Mouse (Mus musculus) stomach, postnatal 0 days (tissue): ENCODE results near the gene Nos1. TPM values are rescaled to one million over a fixed set of nuclear protein-coding genes. Genes with fewer than 3 reads are reported as not detected.

ENCODE experiments used
- ATAC-seq: fragments of 200-750 bp; cut with Nextera tagmentation; 2 replicates; pipeline ENCODE4 v1.8.0; 2017; ENCODE audit not compliant: low FRiP score, low TSS enrichment
- DNase-seq: peaks from one replicate; pipeline ENCODE4 v3.0.0-alpha.2; 2016; ENCODE audit warnings: low spot score
- H3K27ac ChIP-seq: fragments of 300-500 bp; sonication (generic); replicated peaks from 2 replicates; pipeline ENCODE4 v1.5.1; 2014; ENCODE audit warnings: mild to moderate bottlenecking, control low read depth
- H3K27me3 ChIP-seq: fragments of 300-500 bp; sonication (generic); 2 replicates; pipeline ENCODE4 v1.6.1; 2014; ENCODE audit warnings: low read length; ENCODE audit not compliant: control insufficient read depth, insufficient read depth
- H3K36me3 ChIP-seq: fragments of 300-500 bp; sonication (generic); 2 replicates; pipeline ENCODE4 v1.6.1; 2014; ENCODE audit warnings: low read length, mixed read lengths; ENCODE audit not compliant: control insufficient read depth, insufficient read depth
- H3K4me1 ChIP-seq: fragments of 300-500 bp; sonication (generic); replicated peaks from 2 replicates; pipeline ENCODE4 v1.6.1; 2014; ENCODE audit warnings: antibody characterized with exemption; ENCODE audit not compliant: control insufficient read depth, insufficient read depth
- H3K4me2 ChIP-seq: fragments of 300-500 bp; sonication (generic); replicated peaks from 2 replicates; pipeline ENCODE4 v1.6.1; 2014; ENCODE audit warnings: low read depth, mild to moderate bottlenecking, control low read depth, moderate library complexity
- H3K4me3 ChIP-seq: fragments of 300-500 bp; sonication (generic); 2 replicates; pipeline ENCODE4 v1.5.1; 2014; ENCODE audit warnings: low read depth, low read length, control low read depth
- H3K9ac ChIP-seq: fragments of 300-500 bp; sonication (generic); 2 replicates; pipeline ENCODE4 v1.6.1; 2014; ENCODE audit warnings: mild to moderate bottlenecking, low read length, control low read depth, mixed read lengths
- H3K9me3 ChIP-seq: fragments of 300-500 bp; sonication (generic); 2 replicates; pipeline ENCODE4 v1.6.1; 2016; ENCODE audit warnings: low read length; ENCODE audit not compliant: control insufficient read depth
- CTCF ChIP-seq: IDR thresholded peaks from 2 replicates; pipeline ENCODE4 v1.5.1; 2016; ENCODE audit warnings: antibody characterized with exemption, low read depth, mild to moderate bottlenecking, moderate library complexity
- EP300 ChIP-seq: optimal IDR thresholded peaks from 2 replicates; pipeline ENCODE3; 2016; ENCODE audit warnings: antibody characterized with exemption
- WGBS: fragments of 180-500 bp; shearing (Covaris S2); extraction: QIAGEN DNeasy Blood & Tissue Kit; methylation state at CpG from one replicate; pipeline ENCODE4 v1.1.7; 2014; 5-methylcytosine and 5-hydroxymethylcytosine counted together
- polyA plus RNA-seq: library from polyadenylated mRNA; unstranded; fragments of >200 nt; fragmentation: Nextera tagmentation; extraction: Ambion mirVana; gene quantifications from 2 replicates; pipeline ENCODE4 v1.2.1, GENCODE M21; 2015

The Nos1 gene
- polyA plus RNA-seq, 1 experiment from 2014 or later = 1.2 TPM

DNA sequence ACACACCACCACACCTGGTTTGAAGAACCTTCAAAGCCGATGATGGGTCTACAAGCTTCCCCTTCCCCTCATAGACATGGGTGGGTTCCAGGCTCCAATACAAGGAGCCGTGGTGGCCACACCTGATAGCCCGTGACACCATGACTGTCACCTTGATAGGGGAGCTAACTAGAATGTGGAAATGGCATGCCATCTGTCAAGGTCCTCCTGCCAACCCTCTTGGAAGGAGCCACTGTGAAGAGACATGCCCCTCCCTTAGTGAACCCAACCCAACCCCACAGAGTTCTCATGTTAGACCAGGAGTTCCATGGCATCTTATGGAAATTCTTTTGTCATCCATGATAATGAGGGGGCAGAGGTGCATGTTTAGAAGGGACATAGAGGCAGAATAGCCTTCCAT is 156.4 kb downstream of the Nos1 start:
- no peak overlapping the region for H3K4me3 ChIP-seq
- WGBS = 85% methylated on average over 3 of the region's 3 CpGs
- TF ChIP-seq EP300 = no peak
- no peak for TF ChIP-seq CTCF
- no peak overlapping the region for H3K4me2 ChIP-seq
- H3K9me3 ChIP-seq = no peaks in the 10 kb centered on the region
- no peak for DNase-seq
- no peaks in the 10 kb centered on the region for H3K27me3 ChIP-seq
- no peak overlapping the region for H3K27ac ChIP-seq
- H3K36me3 ChIP-seq = no peaks in the 10 kb centered on the region
- H3K4me1 ChIP-seq = no peaks in the 10 kb centered on the region
- no peak overlapping the region for H3K9ac ChIP-seq
- ATAC-seq = no peak

DNA sequence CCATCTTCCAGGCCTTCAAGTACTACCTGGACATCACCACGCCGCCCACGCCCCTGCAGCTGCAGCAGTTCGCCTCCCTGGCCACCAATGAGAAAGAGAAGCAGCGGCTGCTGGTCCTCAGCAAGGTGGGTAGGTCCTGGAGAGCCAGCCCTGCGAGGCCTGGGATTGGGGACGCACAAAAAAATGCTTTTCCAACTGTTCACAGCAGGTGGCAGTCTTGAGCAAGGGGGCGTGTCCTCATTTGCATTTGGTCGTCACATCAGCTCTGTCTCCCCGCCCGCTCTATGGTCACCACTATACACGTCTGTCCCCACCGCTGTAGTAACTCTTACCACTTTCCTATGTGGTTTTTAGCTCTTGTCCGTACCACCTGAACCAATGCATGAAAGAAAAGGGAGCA is 157.3 kb downstream of the Nos1 start:
- 19% methylated on average over 14 of the region's 14 CpGs for WGBS
- H3K27me3 ChIP-seq = no peaks in the 10 kb centered on the region
- no peak overlapping the region for H3K27ac ChIP-seq
- ATAC-seq (peak; percentile 64), DNase-seq (peak; percentile 88)
- no peak overlapping the region for H3K9ac ChIP-seq
- no peaks in the 10 kb centered on the region for H3K4me1 ChIP-seq
- no peaks in the 10 kb centered on the region for H3K36me3 ChIP-seq
- peak overlapping the region; percentile 54 for H3K4me2 ChIP-seq
- no peaks in the 10 kb centered on the region for H3K9me3 ChIP-seq
- no peak for TF ChIP-seq EP300
- peak; percentile 89 for TF ChIP-seq CTCF
- peak overlapping the region; percentile 22; the same call in 1 of the 2 replicates for H3K4me3 ChIP-seq

DNA sequence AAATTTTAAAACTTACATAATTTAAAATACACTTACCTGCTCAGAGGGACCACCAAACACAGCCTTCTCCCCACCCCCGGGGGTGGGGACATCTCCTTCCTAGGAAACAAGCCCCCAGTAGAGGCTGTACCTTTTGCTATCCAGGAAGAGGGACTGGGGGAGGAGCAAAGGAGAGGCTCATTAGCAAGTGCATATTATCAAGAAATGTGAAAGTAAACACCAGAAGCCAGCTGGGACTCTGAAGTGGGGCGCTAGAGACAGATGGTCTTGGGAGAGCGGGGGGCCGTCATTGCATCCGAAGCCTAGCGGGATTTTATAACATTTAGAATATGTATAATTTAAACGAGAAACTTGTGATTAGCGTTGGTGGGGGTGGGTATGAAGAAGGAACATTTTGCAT is 158.6 kb downstream of the Nos1 start:
- no peak for ATAC-seq
- DNase-seq = no peak

DNA sequence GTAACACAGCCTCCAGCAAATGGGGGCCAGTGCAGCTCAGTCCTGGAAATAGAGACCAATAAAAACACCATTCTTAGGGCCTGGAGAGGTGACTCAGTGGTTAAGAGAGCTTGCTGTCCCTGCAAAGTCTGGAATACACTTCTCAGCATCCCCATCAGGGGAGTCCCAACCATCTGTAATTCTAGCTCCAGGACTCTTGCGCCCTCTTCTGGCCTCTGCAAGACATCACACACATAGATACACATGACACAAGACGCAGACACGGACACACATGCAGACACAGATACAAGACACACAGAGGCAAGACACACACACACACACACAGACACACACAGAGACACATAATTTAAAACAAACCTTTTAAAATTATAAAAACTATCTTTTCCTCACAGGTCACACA is 160.7 kb downstream of the Nos1 start:
- Histone ChIP-seq H3K4me2 (no peak overlapping the region), H3K9me3 (no peaks in the 10 kb centered on the region), H3K4me3 (no peak overlapping the region), H3K27ac (no peak overlapping the region), H3K4me1 (no peaks in the 10 kb centered on the region), H3K36me3 (no peaks in the 10 kb centered on the region), H3K27me3 (no peaks in the 10 kb centered on the region), H3K9ac (no peak overlapping the region)
- no peak for ATAC-seq
- WGBS = 73% methylated on average over 3 of the region's 3 CpGs
- no peak for DNase-seq
- TF ChIP-seq CTCF (peak; percentile 40), EP300 (no peak)

More for the DNA sequence above, 158.6 kb downstream of the Nos1 start:
- Histone ChIP-seq H3K36me3 (no peaks in the 10 kb centered on the region), H3K4me1 (no peaks in the 10 kb centered on the region), H3K4me3 (no peak overlapping the region), H3K9ac (no peak overlapping the region), H3K27me3 (no peaks in the 10 kb centered on the region), H3K9me3 (no peaks in the 10 kb centered on the region), H3K27ac (no peak overlapping the region), H3K4me2 (no peak overlapping the region)
- 58% methylated on average over 8 of the region's 8 CpGs for WGBS
- TF ChIP-seq EP300 (no peak), CTCF (no peak)

DNA sequence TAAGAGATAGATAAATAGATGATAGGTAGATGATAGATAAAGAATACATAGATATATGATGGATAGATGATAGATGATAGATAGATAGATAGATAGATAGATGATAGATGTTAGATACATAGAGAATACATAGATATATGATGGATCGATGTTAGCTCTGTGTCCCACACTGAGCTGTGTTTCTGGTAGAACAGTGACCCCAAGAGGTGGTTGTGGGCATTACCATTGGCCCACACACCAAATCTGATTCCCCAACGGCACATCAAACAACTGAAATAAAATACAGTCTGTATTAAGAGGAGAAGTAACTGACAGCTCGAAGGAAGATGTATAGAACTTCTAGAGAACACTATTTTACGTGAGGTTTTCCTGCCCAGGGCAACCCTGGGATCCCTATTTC is 165.8 kb downstream of the Nos1 start:
- Histone ChIP-seq H3K27me3 (no peaks in the 10 kb centered on the region), H3K4me2 (no peak overlapping the region), H3K27ac (no peak overlapping the region), H3K4me3 (no peak overlapping the region), H3K36me3 (no peaks in the 10 kb centered on the region), H3K9ac (no peak overlapping the region), H3K9me3 (no peaks in the 10 kb centered on the region), H3K4me1 (no peaks in the 10 kb centered on the region)
- TF ChIP-seq CTCF (peak; percentile 85), EP300 (no peak)
- no peak for ATAC-seq
- WGBS = 20% methylated on average over 4 of the region's 4 CpGs
- DNase-seq = peak; percentile 38

DNA sequence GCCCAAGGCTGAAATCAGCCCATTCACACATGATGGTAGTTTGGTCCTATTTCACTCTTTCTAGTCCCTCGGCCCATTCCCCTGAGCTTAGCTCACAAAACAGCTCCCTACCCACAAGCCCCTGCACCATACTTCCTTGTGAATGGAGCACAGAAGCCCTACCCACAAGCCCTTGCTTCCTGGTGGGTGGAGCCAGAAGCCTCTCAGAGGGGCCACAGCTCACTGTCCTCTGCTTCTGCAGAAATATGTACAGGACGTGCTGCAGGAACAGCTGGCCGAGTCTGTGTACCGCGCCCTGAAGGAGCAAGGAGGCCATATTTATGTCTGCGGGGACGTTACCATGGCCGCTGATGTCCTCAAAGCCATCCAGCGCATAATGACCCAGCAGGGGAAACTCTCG is 168.6 kb downstream of the Nos1 start:
- H3K4me3 ChIP-seq = no peak overlapping the region
- WGBS = 61% methylated on average over 10 of the region's 10 CpGs
- TF ChIP-seq CTCF = no peak
- TF ChIP-seq EP300 = no peak
- no peaks in the 10 kb centered on the region for H3K9me3 ChIP-seq
- no peak overlapping the region for H3K4me2 ChIP-seq
- H3K27ac ChIP-seq = no peak overlapping the region
- no peaks in the 10 kb centered on the region for H3K36me3 ChIP-seq
- ATAC-seq = no peak
- H3K9ac ChIP-seq = no peak overlapping the region
- no peaks in the 10 kb centered on the region for H3K27me3 ChIP-seq
- no peak for DNase-seq
- H3K4me1 ChIP-seq = no peaks in the 10 kb centered on the region
